ENCODE assay signal across 8 mouse cellular contexts in the genomic region with DNA sequence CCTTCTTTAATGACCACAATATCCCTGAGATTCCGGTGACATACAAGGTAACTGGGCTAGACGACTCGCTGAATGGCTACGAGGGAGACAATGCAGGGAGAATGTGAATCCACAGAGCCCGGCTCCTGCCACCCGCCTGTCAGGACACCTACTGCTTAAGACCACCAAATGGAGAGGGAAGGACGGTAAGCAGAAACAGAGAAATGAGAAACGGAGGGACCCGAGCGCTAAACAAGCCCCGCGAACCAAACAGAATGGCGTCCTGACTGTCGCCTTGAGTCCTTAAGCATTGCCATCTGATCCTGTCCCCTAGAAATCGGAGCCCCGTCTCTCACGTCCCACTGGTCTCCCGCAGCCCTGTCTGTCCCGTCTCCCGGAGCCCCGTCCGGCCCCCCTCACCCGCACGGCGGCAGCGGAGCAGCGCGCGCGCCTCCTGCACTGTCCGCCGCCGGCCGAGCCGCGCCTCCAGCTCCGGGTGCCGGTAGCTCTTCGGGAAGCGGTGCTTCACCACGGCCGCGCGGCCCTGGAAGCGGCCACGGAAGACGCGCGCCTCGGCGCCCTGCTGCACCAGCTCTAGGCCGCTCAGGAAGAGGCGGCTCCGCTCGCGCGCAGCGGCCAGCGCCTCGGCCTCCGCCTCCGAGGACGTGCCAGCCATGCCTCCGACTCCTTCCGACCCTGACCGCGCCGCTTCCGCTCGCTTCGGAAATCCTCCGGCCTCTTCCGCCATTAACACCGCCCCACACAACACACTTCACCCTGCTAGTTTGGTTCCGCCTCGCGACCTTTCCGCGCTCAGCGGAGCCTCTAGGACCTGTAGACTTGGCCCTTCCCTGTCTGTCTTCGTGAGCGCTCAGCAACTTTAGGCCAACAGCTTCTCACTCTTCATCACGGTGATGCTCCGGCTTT. TPM values are rescaled to one million over a fixed set of nuclear protein-coding genes. Genes with fewer than 3 reads are reported as not detected.
DNase-seq lines count a peak whose midpoint lies in the region; ATAC-seq lines count a peak whose summit lies in the region.

A gene (minus strand): TSS at position 677 of the 906 bp plus-strand sequence.

- H3K36me3 ChIP-seq in hindbrain, embryonic 13.5 days = peaks cover 30% of the 10 kb centered on the region

- peak; percentile 79 for DNase-seq in T-cell, adult 2 months (ENCODE audit: low spot score)
- peak; percentile 86 to 89 for DNase-seq in cerebellum, postnatal 25 days
- DNase-seq in frontal cortex, postnatal 25 days (ENCODE audit: low spot score in 2 of 2) = peak; percentile 68 to 72
- peak; percentile 81 to 83 for DNase-seq in layer of hippocampus, postnatal 36 days
- DNase-seq in lung, postnatal 36 days = peak; percentile 86
- DNase-seq in retina, embryonic 14.5 days (ENCODE audit: low spot score) = peak; percentile 82
- DNase-seq in thymus, postnatal 36 days = peak; percentile 80 to 81

- H3K27me3 ChIP-seq in hindbrain, embryonic 13.5 days = no peaks in the 10 kb centered on the region

- peak within 1 kb of the TSS; percentile 86 for H3K4me2 ChIP-seq in hindbrain, embryonic 13.5 days

- peak; percentile 85 for ATAC-seq in hindbrain, embryonic 13.5 days (ENCODE audit: low FRiP score)

- peak within 1 kb of the TSS; percentile 73 for H3K4me3 ChIP-seq in hindbrain, embryonic 13.5 days

- peak within 1 kb of the TSS; percentile 89 for H3K27ac ChIP-seq in hindbrain, embryonic 13.5 days

- WGBS in hindbrain, embryonic 13.5 days = under 1% methylated on average over 81 of the region's 84 CpGs

- H3K4me1 ChIP-seq in hindbrain, embryonic 13.5 days (replicated peaks) = peaks cover 26% of the 10 kb centered on the region

- H3K9me3 ChIP-seq in hindbrain, embryonic 13.5 days = no peaks in the 10 kb centered on the region

- peak within 1 kb of the TSS; percentile 89 for H3K9ac ChIP-seq in hindbrain, embryonic 13.5 days

RNA-seq across cellular contexts. Expression of the gene that starts here (rescaled TPM):
- polyA plus RNA-seq in hindbrain, embryonic 13.5 days (2015; fragmentation: Nextera tagmentation; extraction: Ambion mirVana) = 43.0 and 45.4 TPM in 2 replicates
- 10 to 100 TPM; 19.4 TPM for total RNA-seq in layer of hippocampus, postnatal 36 days (2021)

Comparison
In these comparisons a context has a peak if more than half of its experiments do, and no peak if none do; other contexts are left out.
1. Peak in every context shown above with its lines: DNase-seq, ATAC-seq, H3K4me3 ChIP-seq and H3K27ac ChIP-seq.